Mouse (Mus musculus) testis, adult 2 months (tissue): Measurements from ENCODE around the gene Cpne9.
A peak's percentile ranks its signal among the peaks of the same experiment; 100 is the strongest.

Experiments
- CTCF ChIP-seq: fragments of 200-500 bp; IDR thresholded peaks from 2 replicates; pipeline ENCODE4 v1.5.1; 2012; ENCODE audit warnings: low read depth, mild to moderate bottlenecking, inconsistent platforms, low read length, moderate library complexity; ENCODE audit not compliant: control insufficient read depth, insufficient read depth, insufficient replicate concordance
- POLR2A ChIP-seq: fragments of 200-500 bp; IDR thresholded peaks from 2 replicates; pipeline ENCODE4 v1.6.1; 2012; ENCODE audit warnings: low read depth, mild to moderate bottlenecking, inconsistent platforms, low read length, moderate library complexity; ENCODE audit not compliant: control insufficient read depth

DNA sequence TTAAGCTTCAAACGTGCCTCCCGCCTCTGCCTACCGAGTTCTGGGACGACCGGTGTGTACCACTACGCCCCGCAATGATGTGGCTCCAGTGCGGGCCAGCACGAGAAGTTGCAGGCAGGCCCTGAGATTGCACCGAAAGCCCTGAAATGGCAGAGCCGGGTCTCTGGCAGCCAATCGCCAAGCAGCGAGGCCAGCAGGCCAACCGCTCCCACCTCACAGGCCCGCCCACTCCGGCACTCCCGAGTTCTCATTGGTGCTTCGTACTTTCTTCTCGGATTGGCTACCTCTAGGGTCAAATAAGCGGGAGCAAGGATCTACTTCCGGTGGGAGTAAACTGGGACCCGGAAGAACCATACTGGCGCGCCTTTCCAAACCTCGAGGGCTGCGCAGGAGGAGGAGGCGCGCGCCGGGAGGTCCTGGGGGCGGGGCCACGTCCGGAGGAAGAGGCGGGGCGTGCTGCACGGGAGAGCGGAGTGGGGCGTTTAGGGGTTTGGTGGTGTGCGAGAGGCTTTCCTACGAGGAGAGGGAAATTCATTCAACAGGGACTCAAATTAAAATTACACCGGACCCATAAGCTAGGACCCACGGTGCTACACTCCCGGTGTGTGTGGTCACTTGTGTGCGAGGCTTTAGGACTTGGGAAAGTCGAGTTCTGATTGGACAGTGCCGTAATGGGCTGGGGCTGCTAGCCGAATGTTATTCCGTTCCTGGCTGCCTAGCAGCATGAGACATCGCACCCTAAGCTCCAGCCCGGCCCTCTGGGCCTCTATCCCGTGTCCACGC lies 44.6 kb downstream of the Cpne9 start, which contains the start of gene Ogg1:
- TF ChIP-seq CTCF (no peak), POLR2A (peak; percentile 97)
